Mouse (Mus musculus) MEL (cell line): Measurements from ENCODE around the gene Mgst3. TPM values are rescaled to one million over a fixed set of nuclear protein-coding genes. Genes with fewer than 3 reads are reported as not detected.

Experiments used
- DNase-seq: peaks from one replicate; pipeline ENCODE4 v3.0.0; 2011; ENCODE audit warnings: low read depth, low spot score
- H3K27ac ChIP-seq: 2 replicates; pipeline ENCODE4 v1.5.1; 2012; ENCODE audit warnings: low read depth, mild to moderate bottlenecking, control low read depth, low read length, moderate library complexity; ENCODE audit not compliant: control insufficient read depth
- H3K27me3 ChIP-seq, 2 experiments: fragments of 150-350 bp in 1 of 2; sonication (generic) in 1 of 2; 2 replicates each; pipeline ENCODE4 v1.6.1; 2012; ENCODE audit warnings: low read length in 2 of 2, mild to moderate bottlenecking in 2 of 2, improper control_type of control experiment in 1 of 2, moderate library complexity in 1 of 2; ENCODE audit not compliant: insufficient read depth in 2 of 2, control insufficient read depth in 1 of 2
- H3K36me3 ChIP-seq, 2 experiments: 2 replicates each; pipeline ENCODE4 v1.6.1; 2012 to 2014; ENCODE audit warnings: low read length in 2 of 2, improper control_type of control experiment in 1 of 2, inconsistent platforms in 1 of 2, mild to moderate bottlenecking in 1 of 2; ENCODE audit not compliant: insufficient read depth in 2 of 2, control insufficient read depth in 1 of 2
- H3K4me1 ChIP-seq, 2 experiments: fragments of 150-350 bp in 1 of 2; sonication (generic) in 1 of 2; 2 replicates each; pipeline ENCODE4 v1.6.1; 2012; ENCODE audit warnings: low read length in 2 of 2, improper control_type of control experiment in 1 of 2, mild to moderate bottlenecking in 1 of 2; ENCODE audit not compliant: insufficient read depth in 2 of 2, control insufficient read depth in 1 of 2
- H3K4me3 ChIP-seq, 2 experiments: fragments of 150-350 bp in 1 of 2; sonication (generic) in 1 of 2; 2 replicates each; pipeline ENCODE4 v1.5.1; 2012; ENCODE audit warnings: low read depth in 2 of 2, low read length in 2 of 2, mild to moderate bottlenecking in 2 of 2, moderate library complexity in 2 of 2, control low read depth in 1 of 2, improper control_type of control experiment in 1 of 2; ENCODE audit not compliant: control insufficient read depth in 1 of 2, insufficient read depth in 1 of 2
- H3K79me2 ChIP-seq: 2 replicates; pipeline ENCODE4 v1.6.1; 2012; ENCODE audit warnings: mild to moderate bottlenecking, low read length, moderate library complexity; ENCODE audit not compliant: control insufficient read depth, poor library complexity, insufficient read depth
- H3K9ac ChIP-seq: 2 replicates; pipeline ENCODE4 v1.6.1; 2012; ENCODE audit warnings: low read depth, mild to moderate bottlenecking, control low read depth, low read length, moderate library complexity; ENCODE audit not compliant: control insufficient read depth, poor library complexity, severe bottlenecking
- H3K9me3 ChIP-seq: fragments of 150-350 bp; sonication (generic); replicated peaks from 2 replicates; pipeline ENCODE4 v1.6.1; 2012; ENCODE audit warnings: mild to moderate bottlenecking, low read length, improper control_type of control experiment, moderate library complexity; ENCODE audit not compliant: insufficient read depth
- CHD2 ChIP-seq: IDR thresholded peaks from 2 replicates; pipeline ENCODE4 v1.6.1; 2011; ENCODE audit warnings: low read length, improper control_type of control experiment
- E2F4 ChIP-seq: IDR thresholded peaks from 2 replicates; pipeline ENCODE4 v1.6.1; 2011; ENCODE audit warnings: low read depth, low read length, improper control_type of control experiment, borderline replicate concordance
- GATA1 ChIP-seq: IDR thresholded peaks from 2 replicates; pipeline ENCODE4 v1.6.1; 2011; ENCODE audit warnings: low read depth, low read length, improper control_type of control experiment
- HCFC1 ChIP-seq: IDR thresholded peaks from 2 replicates; pipeline ENCODE4 v1.6.1; 2012; ENCODE audit warnings: low read depth, mild to moderate bottlenecking, inconsistent platforms, low read length, improper control_type of control experiment, moderate library complexity
- JUND ChIP-seq: IDR thresholded peaks from 2 replicates; pipeline ENCODE4 v1.6.1; 2011; ENCODE audit warnings: low read depth, mild to moderate bottlenecking, improper control_type of control experiment, low read length
- KAT2A ChIP-seq: conservative IDR thresholded peaks from 2 replicates; pipeline ENCODE4 v1.6.1; 2012; ENCODE audit warnings: low read depth, low read length, improper control_type of control experiment, inconsistent platforms
- MAZ ChIP-seq: IDR thresholded peaks from 2 replicates; pipeline ENCODE4 v1.6.1; 2012; ENCODE audit warnings: low read depth, mild to moderate bottlenecking, inconsistent platforms, low read length, improper control_type of control experiment
- MEF2A ChIP-seq: IDR thresholded peaks from 2 replicates; pipeline ENCODE4 v1.6.1; 2014; ENCODE audit warnings: low read depth, mild to moderate bottlenecking, inconsistent platforms, low read length, improper control_type of control experiment; ENCODE audit not compliant: poor library complexity, insufficient replicate concordance, severe bottlenecking; ENCODE audit errors: extremely low read depth
- MXI1 ChIP-seq: IDR thresholded peaks from 2 replicates; pipeline ENCODE4 v1.6.1; 2011; ENCODE audit warnings: mild to moderate bottlenecking, low read depth, low read length, improper control_type of control experiment
- MYB ChIP-seq: IDR thresholded peaks from 2 replicates; pipeline ENCODE4 v1.6.1; 2011; ENCODE audit warnings: mild to moderate bottlenecking, low read depth, low read length, improper control_type of control experiment
- NELFE ChIP-seq: IDR thresholded peaks from 2 replicates; pipeline ENCODE4 v1.6.1; 2011; ENCODE audit warnings: low read depth, low read length, improper control_type of control experiment
- NRF1 ChIP-seq: IDR thresholded peaks from 2 replicates; pipeline ENCODE4 v1.6.1; 2014; ENCODE audit warnings: low read depth, mild to moderate bottlenecking, inconsistent platforms, low read length, improper control_type of control experiment, moderate library complexity; ENCODE audit not compliant: poor library complexity, insufficient read depth, severe bottlenecking
- POLR2A ChIP-seq, 2 experiments: IDR thresholded peaks; 2 replicates each; pipeline ENCODE4 v1.6.1; 2011 to 2012; ENCODE audit warnings: low read length in 2 of 2, mild to moderate bottlenecking in 2 of 2, control low read depth in 1 of 2, improper control_type of control experiment in 1 of 2, low read depth in 1 of 2, moderate library complexity in 1 of 2; ENCODE audit not compliant: control insufficient read depth in 1 of 2, insufficient read depth in 1 of 2, poor library complexity in 1 of 2
- POLR2AphosphoS2 ChIP-seq: IDR thresholded peaks from 2 replicates; pipeline ENCODE4 v1.6.1; 2011; ENCODE audit warnings: low read length, improper control_type of control experiment
- POLR2AphosphoS5 ChIP-seq: IDR thresholded peaks from 2 replicates; pipeline ENCODE4 v1.6.1; 2012; ENCODE audit warnings: low read depth, borderline replicate concordance, mild to moderate bottlenecking, inconsistent platforms, low read length, moderate library complexity, mixed read lengths
- SIN3A ChIP-seq: IDR thresholded peaks from 2 replicates; pipeline ENCODE4 v1.6.1; 2012; ENCODE audit warnings: low read length, improper control_type of control experiment, inconsistent platforms
- SMC3 ChIP-seq: IDR thresholded peaks from 2 replicates; pipeline ENCODE4 v1.6.1; 2011; ENCODE audit warnings: low read depth, low read length, improper control_type of control experiment
- TBP ChIP-seq: IDR thresholded peaks from 2 replicates; pipeline ENCODE4 v1.8.0; 2011; ENCODE audit warnings: low read depth, low read length, improper control_type of control experiment
- TCF12 ChIP-seq: IDR thresholded peaks from 2 replicates; pipeline ENCODE4 v1.6.1; 2014; ENCODE audit warnings: low read depth, mild to moderate bottlenecking, inconsistent platforms, low read length, improper control_type of control experiment, moderate library complexity
- USF1 ChIP-seq: IDR thresholded peaks from 2 replicates; pipeline ENCODE4 v1.6.1; 2014; ENCODE audit warnings: low read depth, mild to moderate bottlenecking, inconsistent platforms, low read length, improper control_type of control experiment, moderate library complexity
- polyA plus RNA-seq, 2 experiments: library from polyadenylated mRNA; stranded (reverse) in 1 of 2; unstranded in 1 of 2; fragments of >175 nt in 1 of 2; fragments of >200 nt in 1 of 2; gene quantifications; 2 replicates each; pipeline versions ENCODE4 v1.2.1 to v1.2.4; 2012; ENCODE audit warnings: low replicate concordance in 2 of 2, low read depth in 1 of 2; ENCODE audit not compliant: insufficient read length in 2 of 2, insufficient read depth in 1 of 2, missing spikeins in 1 of 2
- total RNA-seq: library from RNA; depleted of rRNA; stranded (reverse); fragments of 300-350 nt; gene quantifications from 2 replicates; pipeline ENCODE4 v1.2.3, GENCODE M21; 2012

Mgst3 gene
- total and polyA plus RNA-seq, 3 experiments = 17.0 to 33.2 TPM; not detected in 1

DNA sequence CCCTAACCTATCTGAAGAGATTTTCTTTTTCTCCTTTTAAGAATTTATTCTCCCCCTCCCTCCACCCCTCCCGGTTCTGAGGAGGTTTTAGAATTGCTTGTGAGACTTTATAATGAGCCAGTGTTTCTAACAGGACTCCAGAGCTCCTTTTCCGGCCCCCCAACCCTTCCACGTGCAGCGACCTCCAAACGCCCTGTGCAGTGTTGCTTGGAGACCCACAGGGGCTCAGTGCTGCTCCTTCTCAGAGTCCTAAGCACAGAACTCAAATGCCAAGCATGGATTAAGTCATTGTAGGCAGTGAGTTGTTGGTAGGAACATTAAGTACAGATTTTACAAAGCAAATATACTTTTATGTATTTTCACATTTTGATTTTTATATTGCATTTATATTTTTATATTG is 30.3 kb downstream of the Mgst3 start:
- Histone ChIP-seq H3K27me3 (no peaks in the 10 kb centered on the region), H3K4me3 (no peak overlapping the region), H3K9me3 (no peaks in the 10 kb centered on the region), H3K27ac (no peak overlapping the region), H3K36me3 (peaks cover 4 to 7% of the 10 kb centered on the region in 2 experiments), H3K9ac (no peak overlapping the region), H3K79me2 (no peaks in the 10 kb centered on the region), H3K4me1 (peaks cover 0 to 2% of the 10 kb centered on the region in 2 experiments; a peak in 2 of 4 replicates)
- TF ChIP-seq NRF1 = no peak
- TF ChIP-seq CHD2 = no peak
- TF ChIP-seq E2F4 = no peak
- no peak for TF ChIP-seq MEF2A
- no peak for TF ChIP-seq SMC3
- no peak for TF ChIP-seq POLR2A (IDR thresholded peaks at IDR 0.05; ENCODE audit: control insufficient read depth in 1 of 2, insufficient read depth in 1 of 2, low read depth in 1 of 2, low read length in 2 of 2, poor library complexity in 1 of 2)
- TF ChIP-seq NELFE = no peak
- no peak for TF ChIP-seq POLR2AphosphoS5
- no peak for DNase-seq

DNA sequence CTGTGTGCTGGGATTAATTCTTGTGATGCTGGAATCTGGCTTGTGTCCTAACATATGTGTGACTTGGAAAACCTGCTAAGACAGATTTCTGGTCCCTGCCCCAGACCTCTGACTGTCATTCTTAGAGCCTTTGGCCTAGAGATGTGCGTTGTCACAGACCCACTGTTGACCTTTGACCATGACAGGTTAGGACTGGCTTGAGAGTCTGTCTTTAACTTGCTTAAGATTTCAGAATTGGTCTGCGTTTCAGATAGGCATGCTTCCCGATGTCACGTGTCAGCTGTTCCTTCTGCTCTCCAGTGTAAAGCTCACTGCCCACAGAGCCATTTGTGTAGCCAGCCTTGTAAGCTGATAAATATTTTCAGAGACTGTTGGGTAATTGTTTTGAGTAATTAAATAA is 30.8 kb downstream of the Mgst3 start:
- no peak overlapping the region for H3K27ac ChIP-seq
- DNase-seq = no peak
- peaks cover 2 to 9% of the 10 kb centered on the region in 2 experiments for H3K36me3 ChIP-seq
- H3K9me3 ChIP-seq = no peaks in the 10 kb centered on the region
- TF ChIP-seq HCFC1 (no peak), TBP (no peak), POLR2AphosphoS2 (no peak), E2F4 (no peak), TCF12 (no peak), MXI1 (no peak)
- H3K79me2 ChIP-seq = no peaks in the 10 kb centered on the region
- no peaks in the 10 kb centered on the region for H3K27me3 ChIP-seq
- H3K9ac ChIP-seq = no peak overlapping the region
- H3K4me1 ChIP-seq = no peaks in the 10 kb centered on the region
- H3K4me3 ChIP-seq = no peak overlapping the region

DNA sequence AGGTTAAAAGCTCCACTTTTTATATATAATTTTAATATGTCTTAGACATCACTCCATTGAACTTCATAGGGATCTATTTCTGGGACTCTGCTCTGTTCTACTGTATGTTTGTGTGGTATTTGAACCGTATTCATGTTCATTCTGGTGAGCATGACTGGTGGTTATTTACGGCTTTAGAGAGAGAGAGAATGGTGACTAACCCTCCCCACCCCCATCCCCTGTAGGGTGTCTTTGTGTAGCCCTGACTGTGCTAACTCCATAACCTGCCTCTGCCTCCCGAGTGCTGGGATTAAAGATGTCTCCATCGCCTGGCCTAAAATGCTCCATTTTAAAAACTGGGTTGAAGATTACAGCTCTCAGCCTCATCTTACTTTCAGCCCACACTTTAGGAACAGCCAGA is 33.4 kb downstream of the Mgst3 start:
- Histone ChIP-seq H3K4me3 (no peak overlapping the region), H3K79me2 (no peaks in the 10 kb centered on the region), H3K36me3 (peaks cover 0 to 14% of the 10 kb centered on the region in 2 experiments; a peak in 2 of 4 replicates), H3K27ac (no peak overlapping the region), H3K9ac (no peak overlapping the region), H3K9me3 (no peaks in the 10 kb centered on the region), H3K4me1 (no peaks in the 10 kb centered on the region), H3K27me3 (no peaks in the 10 kb centered on the region)
- DNase-seq = no peak
- TF ChIP-seq MYB (no peak), SIN3A (no peak), GATA1 (no peak), MAZ (no peak), JUND (no peak), NELFE (no peak), KAT2A (no peak), USF1 (no peak)
